Comparison of ENCODE assay signal across 16 mouse cellular contexts in genomic region chr10:20882599-20882998, GRCm38 (mm10).
DNase-seq lines count a peak whose midpoint lies in the region; ATAC-seq and TF ChIP-seq lines count a peak whose summit lies in the region.
"Had no signal": no experiment of that assay in that cellular context is flagged by ENCODE, and none has a peak within 500 bp of the region (broad histone marks: within the 10 kb centered on the region; RNA-seq: fewer than 3 reads in every experiment).

No protein-coding gene starts in this region.

- H3K36me3 ChIP-seq in forebrain, postnatal 0 days (ENCODE audit: insufficient read depth) = no peaks in the 10 kb centered on the region
- H3K36me3 ChIP-seq: heart, embryonic 13.5 days; hindbrain, embryonic 15.5 days had no signal

- ATAC-seq in inflammation-experienced regulatory T-cells, adult 6 months = peak; percentile 83
- peak; percentile 69 for ATAC-seq in monocyte, adult 5-6 weeks (replicated peaks; ENCODE audit: insufficient number of reproducible peaks, low FRiP score, low TSS enrichment, poor library complexity, severe bottlenecking)
- ATAC-seq in forebrain, postnatal 0 days = no peak
- ATAC-seq: Patski had no signal

- no peaks in the 10 kb centered on the region for H3K27me3 ChIP-seq in forebrain, postnatal 0 days (ENCODE audit: insufficient read depth, low read length)
- H3K27me3 ChIP-seq: heart, embryonic 13.5 days; hindbrain, embryonic 15.5 days; Patski had no signal

- no peak overlapping the region for H3K9ac ChIP-seq in forebrain, postnatal 0 days
- H3K9ac ChIP-seq: heart, embryonic 13.5 days; hindbrain, embryonic 15.5 days had no signal

- intact Hi-C loops in left cerebral cortex, adult 2 months (cut with DNase I) = no loop called here
- intact Hi-C loops in gastrocnemius, adult 2 months (cut with DNase I) = no loop called here

- no peak overlapping the region for H3K4me3 ChIP-seq in left cerebral cortex, adult 2 months
- no peak overlapping the region for H3K4me3 ChIP-seq in forebrain, postnatal 0 days (ENCODE audit: low read depth, low read length)
- H3K4me3 ChIP-seq in gastrocnemius, adult 2 months = no peak overlapping the region
- H3K4me3 ChIP-seq: heart, embryonic 13.5 days; hindbrain, embryonic 15.5 days had no signal

- WGBS in forebrain, postnatal 0 days = 75% methylated on average over 8 of the region's 8 CpGs

- no peak for TF ChIP-seq CTCF in left cerebral cortex, adult 2 months (IDR thresholded peaks at IDR 0.05)
- no peak for TF ChIP-seq CTCF in forebrain, postnatal 0 days (IDR thresholded peaks at IDR 0.05; ENCODE audit: low read depth)
- TF ChIP-seq CTCF in gastrocnemius, adult 2 months (IDR thresholded peaks at IDR 0.05) = no peak

- H3K27ac ChIP-seq in left cerebral cortex, adult 2 months = no peak overlapping the region
- H3K27ac ChIP-seq in forebrain, postnatal 0 days (ENCODE audit: low read depth, low read length) = no peak overlapping the region
- no peak overlapping the region for H3K27ac ChIP-seq in gastrocnemius, adult 2 months
- H3K27ac ChIP-seq: heart, embryonic 13.5 days; hindbrain, embryonic 15.5 days; kidney, postnatal 0 days had no signal

- H3K4me1 ChIP-seq in forebrain, postnatal 0 days (ENCODE audit: insufficient read depth) = no peaks in the 10 kb centered on the region
- H3K4me1 ChIP-seq: hindbrain, embryonic 15.5 days had no signal

- no peak overlapping the region for H3K4me2 ChIP-seq in forebrain, postnatal 0 days (ENCODE audit: low read depth)
- H3K4me2 ChIP-seq: heart, embryonic 13.5 days; hindbrain, embryonic 15.5 days had no signal

- peak; percentile 7 for DNase-seq in lung, postnatal 25 days (ENCODE audit: low spot score)
- no peak for DNase-seq in lung, postnatal 10 days
- no peak for DNase-seq in left cerebral cortex, adult 2 months (ENCODE audit: extremely low spot score in 1 of 2, low spot score in 2 of 2)
- no peak for DNase-seq in testis, postnatal 14 days (ENCODE audit: low spot score)
- no peak for DNase-seq in forebrain, postnatal 0 days
- no peak for DNase-seq in gastrocnemius, adult 2 months
- DNase-seq: adrenal gland, postnatal 10 days; cerebellum, adult 18-20 months; lung, adult 18-20 months; midbrain, embryonic 14.5 days had no signal

- no peaks in the 10 kb centered on the region for H3K9me3 ChIP-seq in forebrain, postnatal 0 days (ENCODE audit: low read length)
- H3K9me3 ChIP-seq: heart, embryonic 13.5 days; hindbrain, embryonic 15.5 days had no signal
